In genomic region chr3:68717346-68717745, GRCm38 (mm10) we compare ENCODE assay signal across 9 mouse cellular contexts. TPM values are rescaled to one million over a fixed set of nuclear protein-coding genes. Genes with fewer than 3 reads are reported as not detected.
A peak's percentile ranks its signal among the peaks of the same experiment; 100 is the strongest.
DNase-seq lines count a peak whose midpoint lies in the region; ATAC-seq and TF ChIP-seq lines count a peak whose summit lies in the region.
"Not testable (repeated sequence)": the region's sequence is repeated elsewhere in the genome, so short reads cannot be mapped to it uniquely, and the experiment has no call there.
"Had no signal": no experiment of that assay in that cellular context is flagged by ENCODE, and none has a peak within 500 bp of the region (broad histone marks: within the 10 kb centered on the region; RNA-seq: fewer than 3 reads in every experiment).

No protein-coding gene starts in this region.

- not testable (repeated sequence) for TF ChIP-seq POLR2A in liver, adult 2 months (IDR thresholded peaks at IDR 0.05; ENCODE audit: extremely low read depth, insufficient read depth, low read length)

- not testable (repeated sequence) for H3K9me3 ChIP-seq in kidney, postnatal 0 days (replicated peaks; ENCODE audit: low read length); neural tube, embryonic 11.5 days (ENCODE audit: control insufficient read depth, low read length); stomach, postnatal 0 days (ENCODE audit: control insufficient read depth, low read length)

- peak; percentile 66 for DNase-seq in adrenal gland, postnatal 10 days
- peak; percentile 79 for DNase-seq in embryo, embryonic 10 days (ENCODE audit: low spot score)
- DNase-seq in heart, adult 11 months: peak; percentile 88
- DNase-seq in kidney, postnatal 0 days (ENCODE audit: low spot score): peak; percentile 86
- DNase-seq in liver, adult 2 months (ENCODE audit: extremely low read depth, low read depth, low spot score): peak; percentile 47
- peak; percentile 45 for DNase-seq in neural tube, embryonic 11.5 days (ENCODE audit: low spot score)
- DNase-seq in stomach, postnatal 0 days (ENCODE audit: low spot score): peak; percentile 41

- not testable (repeated sequence) for H3K36me3 ChIP-seq in kidney, postnatal 0 days (ENCODE audit: insufficient read depth, low read length); liver, adult 2 months (ENCODE audit: control insufficient read depth, insufficient read depth, low read length); neural tube, embryonic 11.5 days (ENCODE audit: control insufficient read depth, insufficient read depth, low read length); stomach, postnatal 0 days (ENCODE audit: control insufficient read depth, insufficient read depth, low read length)

- H3K27me3 ChIP-seq in kidney, postnatal 0 days (ENCODE audit: insufficient read depth, low read length); liver, adult 2 months (ENCODE audit: control insufficient read depth, insufficient read depth, low read length); neural tube, embryonic 11.5 days (ENCODE audit: control insufficient read depth, insufficient read depth, low read length); stomach, postnatal 0 days (ENCODE audit: control insufficient read depth, insufficient read depth, low read length): not testable (repeated sequence)

- H3K4me2 ChIP-seq in kidney, postnatal 0 days (ENCODE audit: low read length); neural tube, embryonic 11.5 days (ENCODE audit: low read depth); stomach, postnatal 0 days (replicated peaks; ENCODE audit: low read depth): not testable (repeated sequence)

- TF ChIP-seq CTCF in kidney, postnatal 0 days (IDR thresholded peaks at IDR 0.05; ENCODE audit: low read depth): peak; percentile 72
- TF ChIP-seq CTCF in liver, adult 2 months (IDR thresholded peaks at IDR 0.05; ENCODE audit: low read depth, low read length): peak; percentile 66
- TF ChIP-seq CTCF in stomach, postnatal 0 days (IDR thresholded peaks at IDR 0.05; ENCODE audit: low read depth): peak; percentile 71

- H3K9ac ChIP-seq in kidney, postnatal 0 days (ENCODE audit: low read depth, low read length); liver, adult 2 months (ENCODE audit: low read depth, low read length); neural tube, embryonic 11.5 days (ENCODE audit: low read length); stomach, postnatal 0 days (ENCODE audit: low read length): not testable (repeated sequence)

- 55% methylated on average over 5 of the region's 5 CpGs for WGBS in kidney, postnatal 0 days
- 25% methylated on average over 5 of the region's 5 CpGs for WGBS in liver, adult 2 months
- 41% methylated on average over 5 of the region's 5 CpGs for WGBS in neural tube, embryonic 11.5 days
- 52% methylated on average over 5 of the region's 5 CpGs for WGBS in stomach, postnatal 0 days

- not testable (repeated sequence) for H3K4me1 ChIP-seq in kidney, postnatal 0 days (replicated peaks; ENCODE audit: insufficient read depth, low read length); liver, adult 2 months (ENCODE audit: control insufficient read depth, insufficient read depth, low read length); neural tube, embryonic 11.5 days (ENCODE audit: control insufficient read depth, insufficient read depth, low read length); stomach, postnatal 0 days (replicated peaks; ENCODE audit: control insufficient read depth, insufficient read depth)

- not testable (repeated sequence) for TF ChIP-seq EP300 in stomach, postnatal 0 days (optimal IDR thresholded peaks at IDR 0.05)

- H3K4me3 ChIP-seq in kidney, postnatal 0 days (replicated peaks; ENCODE audit: low read depth, low read length); liver, adult 2 months (ENCODE audit: insufficient read depth, low read depth, low read length); neural tube, embryonic 11.5 days (ENCODE audit: low read depth, low read length); stomach, postnatal 0 days (ENCODE audit: low read depth, low read length): not testable (repeated sequence)

- not testable (repeated sequence) for H3K27ac ChIP-seq in kidney, postnatal 0 days; liver, adult 2 months (replicated peaks; ENCODE audit: insufficient read depth, low read depth, low read length); neural tube, embryonic 11.5 days (ENCODE audit: low read depth, low read length); stomach, postnatal 0 days (replicated peaks)

- H3K79me2 ChIP-seq in liver, adult 2 months (ENCODE audit: control insufficient read depth, insufficient read depth, low read length): not testable (repeated sequence)

- peak; percentile 83 for ATAC-seq in CD4-positive, CD25-positive, alpha-beta regulatory T cell, adult 4 months
- ATAC-seq in kidney, postnatal 0 days (replicated peaks; ENCODE audit: low FRiP score, low read depth); neural tube, embryonic 11.5 days (ENCODE audit: insufficient read depth, low FRiP score, low TSS enrichment); stomach, postnatal 0 days (ENCODE audit: low FRiP score, low TSS enrichment): not testable (repeated sequence)

RNA-seq across cellular contexts. Expression of gene Il12a, which starts 26.9 kb away (rescaled TPM):
- polyA plus RNA-seq in CD4-positive, CD25-positive, alpha-beta regulatory T cell, adult 4 months (2017; shearing (Covaris generic)): under 1 TPM in 1 of 2 experiments, not detected in 1; 0.51 TPM
- under 1 TPM; 0.70 to 0.90 TPM for total RNA-seq in adrenal gland, postnatal 10 days (2021)
- 0.14 and 0.72 TPM in 2 replicates for polyA plus RNA-seq in kidney, postnatal 0 days (2015; fragmentation: Nextera tagmentation; extraction: Ambion mirVana)
- total RNA-seq in liver, adult 2 months (2014; rRNA removed): not detected in 2 replicates
- polyA plus RNA-seq in liver, adult 2 months (2012; rRNA removed): not detected in 2 replicates
- polyA plus RNA-seq in neural tube, embryonic 11.5 days (2014; fragmentation: Nextera tagmentation; extraction: Ambion mirVana): 0.25 TPM in 1 of 2 replicates, not detected in the other
- 0.10 TPM in 1 of 2 replicates, not detected in the other for polyA plus RNA-seq in stomach, postnatal 0 days (2015; fragmentation: Nextera tagmentation; extraction: Ambion mirVana)
- polyA plus RNA-seq: midbrain, embryonic 10.5 days had no signal
